Mouse (Mus musculus) heart, adult 18-20 months (tissue): Measurements from ENCODE around the gene Txlnb. TPM values are rescaled to one million over a fixed set of nuclear protein-coding genes. Genes with fewer than 3 reads are reported as not detected.
"Not testable (repeated sequence)": the region's sequence is repeated elsewhere in the genome, so short reads cannot be mapped to it uniquely, and the experiment has no call there.

ENCODE experiments used
- DNase-seq, 2 experiments: peaks; one replicate each; pipeline ENCODE4 v3.0.0; 2021 to 2022; ENCODE audit warnings: mixed read lengths in 1 of 2
- total RNA-seq, 2 experiments: library from RNA; stranded (reverse); gene quantifications; 2 replicates each; pipeline ENCODE4 v1.2.3; 2021

The Txlnb gene
- total RNA-seq, 2 experiments from 2014 or later, result 325 to 387 TPM

GRCm38 (mm10) chr10:17820422-17820821, 24.4 kb downstream of the Txlnb start:
- not testable (repeated sequence) for DNase-seq

GRCm38 (mm10) chr10:17827391-17827790, 31.4 kb downstream of the Txlnb start:
- DNase-seq, result no peak

- no peak for DNase-seq
These were observed 33.2 kb downstream of the Txlnb start for GRCm38 (mm10) chr10:17829205-17829604.

- no peak for DNase-seq
These were observed 35.0 kb downstream of the Txlnb start for GRCm38 (mm10) chr10:17831041-17831440.

GRCm38 (mm10) chr10:17835031-17835430, 39.0 kb downstream of the Txlnb start:
- peak; percentile 41 to 68 for DNase-seq

GRCm38 (mm10) chr10:17836275-17836674, 40.2 kb downstream of the Txlnb start:
- DNase-seq, result no peak

- DNase-seq, result no peak
These were observed 46.0 kb downstream of the Txlnb start for GRCm38 (mm10) chr10:17842030-17842429.

GRCm38 (mm10) chr10:17844781-17845537, 48.9 kb downstream of the Txlnb start:
- no peak for DNase-seq

GRCm38 (mm10) chr10:17857647-17858261, 61.7 kb downstream of the Txlnb start:
- DNase-seq, result no peak

- no peak for DNase-seq
These were observed 64.9 kb downstream of the Txlnb start for GRCm38 (mm10) chr10:17860701-17861480.

- DNase-seq, result peak; percentile 77 to 79
These were observed 74.0 kb downstream of the Txlnb start for GRCm38 (mm10) chr10:17869822-17870662.

- no peak for DNase-seq
These were observed 82.2 kb downstream of the Txlnb start for GRCm38 (mm10) chr10:17878002-17878919.

GRCm38 (mm10) chr10:17880038-17880437, 84.0 kb downstream of the Txlnb start:
- no peak for DNase-seq

- no peak for DNase-seq
These were observed 84.7 kb downstream of the Txlnb start for GRCm38 (mm10) chr10:17880724-17881123.

Other genes starting within 250 kb of the Txlnb start
- 10 to 100 TPM; 41.5 to 55.5 TPM for gene Cited2, start 73.0 kb upstream of the Txlnb start, total RNA-seq
- gene Heca, start 151.8 kb downstream of the Txlnb start, total RNA-seq, result 10 to 100 TPM; 33.8 to 33.9 TPM
- gene Abracl, start 227.1 kb downstream of the Txlnb start, total RNA-seq, result 10 to 100 TPM; 27.6 to 37.5 TPM